In the genomic region with DNA sequence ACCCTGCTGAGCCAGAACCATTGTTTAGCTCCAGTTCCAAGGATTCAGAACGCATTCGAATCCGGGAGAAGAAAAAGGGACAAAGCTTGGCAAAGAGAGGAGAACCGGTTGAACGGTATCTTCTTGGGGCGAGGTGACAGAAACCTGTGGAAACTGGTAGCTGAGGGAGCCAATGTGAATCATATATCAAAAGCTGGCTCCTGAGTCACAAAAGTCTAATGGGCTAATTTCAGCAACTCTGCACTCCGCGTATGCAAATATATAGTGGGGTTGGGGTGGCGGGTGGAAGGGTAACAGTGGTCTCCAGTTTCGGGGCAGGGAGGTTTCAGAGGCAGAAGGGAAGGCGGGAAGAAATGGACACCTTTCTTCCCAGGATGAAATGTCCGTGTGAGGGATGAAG, we compare ENCODE assay signal across 10 mouse cellular contexts. TPM values are rescaled to one million over a fixed set of nuclear protein-coding genes. Genes with fewer than 3 reads are reported as not detected.
DNase-seq lines count a peak whose midpoint lies in the region; ATAC-seq and TF ChIP-seq lines count a peak whose summit lies in the region.
"Had no signal": no experiment of that assay in that cellular context is flagged by ENCODE, and none has a peak within 500 bp of the region (broad histone marks: within the 10 kb centered on the region; RNA-seq: fewer than 3 reads in every experiment).

No protein-coding gene starts in this region.

- no peak for ATAC-seq in heart, embryonic 13.5 days (ENCODE audit: extremely low read depth, insufficient number of reproducible peaks, low FRiP score, low TSS enrichment)
- no peak for ATAC-seq in midbrain, embryonic 11.5 days (ENCODE audit: low FRiP score)
- no peak for ATAC-seq in megakaryocyte progenitor cell, adult 5-6 weeks (replicated peaks; ENCODE audit: poor library complexity)
- ATAC-seq: CD4-positive, CD25-positive, alpha-beta regulatory T cell, adult 4 months had no signal

- peaks cover 72% of the 10 kb centered on the region for H3K27me3 ChIP-seq in heart, embryonic 13.5 days (replicated peaks)
- H3K27me3 ChIP-seq in hindbrain, embryonic 10.5 days (ENCODE audit: insufficient read depth, poor library complexity, severe bottlenecking): peaks cover 99% of the 10 kb centered on the region
- peaks cover 64% of the 10 kb centered on the region for H3K27me3 ChIP-seq in midbrain, embryonic 11.5 days (ENCODE audit: control insufficient read depth, insufficient read depth, low read length)

- no peaks in the 10 kb centered on the region for H3K9me3 ChIP-seq in heart, embryonic 13.5 days
- no peaks in the 10 kb centered on the region for H3K9me3 ChIP-seq in ES-E14 (ENCODE audit: control insufficient read depth, insufficient read depth, low read depth, low read length)
- no peaks in the 10 kb centered on the region for H3K9me3 ChIP-seq in hindbrain, embryonic 10.5 days
- no peaks in the 10 kb centered on the region for H3K9me3 ChIP-seq in midbrain, embryonic 11.5 days (ENCODE audit: control insufficient read depth, low read length)

- H3K27ac ChIP-seq in heart, embryonic 13.5 days (replicated peaks): no peak overlapping the region
- no peak overlapping the region for H3K27ac ChIP-seq in ES-E14 (ENCODE audit: insufficient read depth, low read depth, low read length, poor library complexity, severe bottlenecking)
- peak overlapping the region; percentile 79 for H3K27ac ChIP-seq in hindbrain, embryonic 10.5 days
- H3K27ac ChIP-seq in midbrain, embryonic 11.5 days (ENCODE audit: low read depth, low read length): no peak overlapping the region

- 9% methylated on average over 12 of the region's 12 CpGs for WGBS in heart, embryonic 13.5 days
- WGBS in hindbrain, embryonic 10.5 days: 2% methylated on average over 12 of the region's 12 CpGs
- WGBS in midbrain, embryonic 11.5 days: 2% methylated on average over 12 of the region's 12 CpGs

- H3K4me2 ChIP-seq in heart, embryonic 13.5 days: peak overlapping the region; percentile 87
- H3K4me2 ChIP-seq in midbrain, embryonic 11.5 days: peak overlapping the region; percentile 69

- no peak for DNase-seq in heart, postnatal 14 days
- no peak for DNase-seq in ES-E14 (ENCODE audit: low read depth, low spot score)
- no peak for DNase-seq in hindbrain, embryonic 10.5 days (ENCODE audit: low spot score)
- peak; percentile 95 for DNase-seq in midbrain, embryonic 11.5 days (ENCODE audit: low spot score, missing footprints)
- no peak for DNase-seq in ovary, postnatal 10 days (ENCODE audit: low spot score)
- DNase-seq in adrenal gland, postnatal 4 days (ENCODE audit: low spot score in 2 of 2): no peak

- H3K36me3 ChIP-seq in heart, embryonic 13.5 days: no peaks in the 10 kb centered on the region
- H3K36me3 ChIP-seq in ES-E14 (ENCODE audit: control insufficient read depth, insufficient read depth, low read length, poor library complexity, severe bottlenecking): no peaks in the 10 kb centered on the region
- no peaks in the 10 kb centered on the region for H3K36me3 ChIP-seq in hindbrain, embryonic 10.5 days
- H3K36me3 ChIP-seq in midbrain, embryonic 11.5 days (ENCODE audit: control insufficient read depth, insufficient read depth, low read length): no peaks in the 10 kb centered on the region

- H3K9ac ChIP-seq in heart, embryonic 13.5 days: peak overlapping the region; percentile 73
- H3K9ac ChIP-seq in ES-E14 (ENCODE audit: insufficient read depth, low read depth, low read length, poor library complexity, severe bottlenecking): peak overlapping the region; percentile 44; the same call in 1 of the 2 replicates
- 0 out of 2 replicates have a peak overlapping the region, but pooled peaks have one; percentile 47 for H3K9ac ChIP-seq in midbrain, embryonic 11.5 days (ENCODE audit: low read length)

- in situ Hi-C loops in ES-E14 (cut with MboI; ENCODE audit: low sequenced_read_pairs in 2 of 2, unreplicated experiment in 2 of 2): no loop called here

- H3K4me1 ChIP-seq in heart, embryonic 13.5 days: peaks cover 40% of the 10 kb centered on the region
- peaks cover 4 to 8% of the 10 kb centered on the region in 2 experiments; a peak in 3 of 4 replicates for H3K4me1 ChIP-seq in ES-E14 (ENCODE audit: control insufficient read depth in 2 of 2, insufficient read depth in 2 of 2, low read length in 2 of 2, poor library complexity in 1 of 2)
- peaks cover 46% of the 10 kb centered on the region for H3K4me1 ChIP-seq in hindbrain, embryonic 10.5 days (replicated peaks)
- H3K4me1 ChIP-seq in midbrain, embryonic 11.5 days (ENCODE audit: control insufficient read depth, insufficient read depth, low read length): peaks cover 10% of the 10 kb centered on the region

- H3K4me3 ChIP-seq in heart, embryonic 13.5 days: peak overlapping the region; percentile 58
- H3K4me3 ChIP-seq in ES-E14 (ENCODE audit: insufficient read depth in 1 of 2, low read depth in 1 of 2, low read length in 2 of 2, poor library complexity in 1 of 2, severe bottlenecking in 1 of 2): peak overlapping the region; percentile 65 to 74
- peak overlapping the region; percentile 60 for H3K4me3 ChIP-seq in hindbrain, embryonic 10.5 days
- H3K4me3 ChIP-seq in midbrain, embryonic 11.5 days (ENCODE audit: low read depth, low read length): peak overlapping the region; percentile 42

- intact Hi-C loops in heart, postnatal 14 days (cut with DNase I): loop anchor here (5.0 kb wide), 1 partner anchor 231 kb away; no protein-coding TSS in a partner anchor

TF ChIP-seq in ES-E14, 5 proteins besides CTCF, POLR2A, EP300 and RAD21:
- TF ChIP-seq HCFC1 (IDR thresholded peaks at IDR 0.05; ENCODE audit: borderline replicate concordance, insufficient read depth, low read length) (no peak), MAFK (IDR thresholded peaks at IDR 0.05; ENCODE audit: insufficient read depth, low read depth, low read length) (no peak), ZC3H11A (IDR thresholded peaks at IDR 0.05; ENCODE audit: borderline replicate concordance, low read depth, low read length) (no peak), CHD2 (IDR thresholded peaks at IDR 0.05; ENCODE audit: low read depth, low read length) (no peak), ZNF384 (IDR thresholded peaks at IDR 0.05; ENCODE audit: low read depth, low read length) (no peak)
TF ChIP-seq in ES-E14: peak in this region for 0.

RNA-seq across cellular contexts. Expression of a gene that starts 48.7 kb away (rescaled TPM):
- not detected in 2 replicates for polyA plus RNA-seq in heart, embryonic 13.5 days (2015; fragmentation: Nextera tagmentation; extraction: Ambion mirVana)
- not detected for total RNA-seq in heart, postnatal 14 days (2021)
- total RNA-seq in ES-E14 (2012; rRNA removed): not detected in 2 replicates
- polyA plus RNA-seq in hindbrain, embryonic 10.5 days (2016; fragmentation: Nextera tagmentation; extraction: Ambion mirVana): not detected in 2 replicates
- polyA plus RNA-seq in midbrain, embryonic 11.5 days (2014; fragmentation: Nextera tagmentation; extraction: Ambion mirVana): not detected in 2 replicates
- total RNA-seq in adrenal gland, postnatal 4 days (2021): 10 to 100 TPM in 1 of 2 experiments, under 1 TPM in 1; 0.34 to 13.4 TPM
- total RNA-seq in megakaryocyte progenitor cell, adult 5-6 weeks (2015): not detected in 2 replicates
- not detected in 2 replicates for total RNA-seq in megakaryocyte progenitor cell, adult 5-6 weeks (2017)
- total RNA-seq: layer of hippocampus, postnatal 14 days had no signal
- polyA plus RNA-seq: CD4-positive, CD25-positive, alpha-beta regulatory T cell, adult 4 months had no signal
